27 mouse cellular contexts compared by ENCODE assay signal in genomic region chr17:42905919-42906318, GRCm38 (mm10).
"Had no signal": no experiment of that assay in that cellular context is flagged by ENCODE, and none has a peak within 500 bp of the region (broad histone marks: within the 10 kb centered on the region; RNA-seq: fewer than 3 reads in every experiment).

No protein-coding gene starts in this region.

- H3K4me2 ChIP-seq: heart, embryonic 11.5 days; heart, embryonic 13.5 days; heart, embryonic 15.5 days; hindbrain, embryonic 13.5 days; hindbrain, embryonic 15.5 days; limb, embryonic 12.5 days; liver, embryonic 11.5 days; liver, embryonic 13.5 days; liver, embryonic 15.5 days had no signal

- H3K9ac ChIP-seq: heart, embryonic 13.5 days; heart, embryonic 15.5 days; hindbrain, embryonic 13.5 days; hindbrain, embryonic 15.5 days; limb, embryonic 12.5 days; liver, embryonic 13.5 days; liver, embryonic 15.5 days had no signal

- H3K9me3 ChIP-seq: heart, embryonic 13.5 days; heart, embryonic 15.5 days; hindbrain, embryonic 13.5 days; hindbrain, embryonic 15.5 days; limb, embryonic 10.5 days; liver, embryonic 13.5 days; liver, embryonic 15.5 days had no signal

- H3K27ac ChIP-seq: heart, adult 2 months; heart, embryonic 13.5 days; heart, embryonic 15.5 days; hindbrain, embryonic 13.5 days; hindbrain, embryonic 15.5 days; hindbrain, postnatal 0 days; layer of hippocampus, adult 2 months; left cerebral cortex, adult 2 months; limb, embryonic 10.5 days; limb, embryonic 12.5 days; liver, embryonic 13.5 days; liver, embryonic 15.5 days had no signal

- ATAC-seq: hindbrain, postnatal 0 days; intestine, embryonic 16.5 days had no signal

- H3K4me3 ChIP-seq: heart, adult 2 months; heart, embryonic 13.5 days; heart, embryonic 15.5 days; hindbrain, embryonic 13.5 days; hindbrain, embryonic 15.5 days; layer of hippocampus, adult 2 months; left cerebral cortex, adult 2 months; limb, embryonic 10.5 days; limb, embryonic 12.5 days; liver, embryonic 13.5 days; liver, embryonic 15.5 days had no signal

- H3K36me3 ChIP-seq: heart, embryonic 13.5 days; heart, embryonic 15.5 days; hindbrain, embryonic 13.5 days; hindbrain, embryonic 15.5 days; limb, embryonic 10.5 days; limb, embryonic 12.5 days; liver, embryonic 13.5 days; liver, embryonic 15.5 days had no signal

- DNase-seq: gastrocnemius, postnatal 14 days; gastrocnemius, postnatal 36 days; heart, adult 11 months; heart, adult 2 months; heart, postnatal 14 days; heart, postnatal 36 days; kidney, adult 11 months; kidney, adult 2 months; kidney, adult 9 months; kidney, postnatal 10 days; kidney, postnatal 25 days; kidney, postnatal 4 days; liver; liver, embryonic 13.5 days had no signal

- H3K27me3 ChIP-seq: heart, embryonic 13.5 days; heart, embryonic 15.5 days; hindbrain, embryonic 13.5 days; hindbrain, embryonic 15.5 days; limb, embryonic 12.5 days; liver, embryonic 13.5 days; liver, embryonic 15.5 days had no signal

- H3K4me1 ChIP-seq: heart, embryonic 13.5 days; heart, embryonic 15.5 days; hindbrain, embryonic 13.5 days; hindbrain, embryonic 15.5 days; liver, embryonic 15.5 days had no signal
